Mouse (Mus musculus) embryonic facial prominence, embryonic 15.5 days (tissue): ENCODE results near the gene Lgals9. TPM values are rescaled to one million over a fixed set of nuclear protein-coding genes. Genes with fewer than 3 reads are reported as not detected.

Experiments
- ATAC-seq: fragments of 200-750 bp; cut with Nextera tagmentation; 2 replicates; pipeline ENCODE4 v1.8.0; 2017; ENCODE audit warnings: low read depth, moderate TSS enrichment; ENCODE audit not compliant: insufficient number of reproducible peaks, low FRiP score, low TSS enrichment
- H3K27ac ChIP-seq: fragments of 300-500 bp; sonication (generic); replicated peaks from 2 replicates; pipeline ENCODE4 v1.5.1; 2015; ENCODE audit warnings: mild to moderate bottlenecking, inconsistent platforms
- H3K27me3 ChIP-seq: fragments of 300-500 bp; sonication (generic); 2 replicates; pipeline ENCODE4 v1.6.1; 2015; ENCODE audit warnings: inconsistent platforms
- H3K36me3 ChIP-seq: fragments of 300-500 bp; sonication (generic); 2 replicates; pipeline ENCODE4 v1.6.1; 2015; ENCODE audit warnings: mild to moderate bottlenecking, inconsistent platforms
- H3K4me1 ChIP-seq: fragments of 300-500 bp; sonication (generic); 2 replicates; pipeline ENCODE4 v1.6.1; 2015; ENCODE audit warnings: inconsistent platforms
- H3K4me2 ChIP-seq: fragments of 300-500 bp; sonication (generic); replicated peaks from 2 replicates; pipeline ENCODE4 v1.6.1; 2015; ENCODE audit warnings: mild to moderate bottlenecking, inconsistent platforms
- H3K4me3 ChIP-seq: fragments of 300-500 bp; sonication (generic); replicated peaks from 2 replicates; pipeline ENCODE4 v1.5.1; 2015; ENCODE audit warnings: mild to moderate bottlenecking, inconsistent platforms
- H3K9ac ChIP-seq: fragments of 300-500 bp; sonication (generic); 2 replicates; pipeline ENCODE4 v1.6.1; 2015; ENCODE audit warnings: inconsistent platforms
- H3K9me3 ChIP-seq: fragments of 300-500 bp; sonication (generic); replicated peaks from 2 replicates; pipeline ENCODE4 v1.6.1; 2016; ENCODE audit warnings: inconsistent platforms
- WGBS: fragments of 180-500 bp; shearing (Covaris S2); methylation state at CpG from one replicate; pipeline ENCODE4 v1.1.7; 2015; 5-methylcytosine and 5-hydroxymethylcytosine counted together
- polyA plus RNA-seq: library from polyadenylated mRNA; unstranded; fragments of >200 nt; fragmentation: Nextera tagmentation; extraction: Ambion mirVana; gene quantifications from 2 replicates; pipeline ENCODE4 v1.2.1, GENCODE M21; 2015

Gene Lgals9
- polyA plus RNA-seq, 1 experiment from 2014 or later: 49.8 TPM

GRCm38 (mm10) chr11:78915473-78915872, 69.3 kb downstream of the Lgals9 start:
- Histone ChIP-seq H3K9ac (no peak overlapping the region), H3K36me3 (no peaks in the 10 kb centered on the region), H3K27ac (no peak overlapping the region), H3K9me3 (no peaks in the 10 kb centered on the region), H3K4me1 (no peaks in the 10 kb centered on the region), H3K4me2 (no peak overlapping the region), H3K4me3 (no peak overlapping the region), H3K27me3 (no peaks in the 10 kb centered on the region)
- no peak for ATAC-seq
- 75% methylated on average over 6 of the region's 6 CpGs for WGBS

Other genes starting within 250 kb of the Lgals9 start
- gene Ccnq, start 233.2 kb downstream of the Lgals9 start, polyA plus RNA-seq: 39.8 and 41.9 TPM in 2 replicates
- 10.7 and 12.5 TPM in 2 replicates for gene Lyrm9, start 158.4 kb downstream of the Lgals9 start, polyA plus RNA-seq
- 1.2 and 2.1 TPM in 2 replicates for gene Nos2, start 64.2 kb downstream of the Lgals9 start, polyA plus RNA-seq
- gene Ksr1, start 161.5 kb upstream of the Lgals9 start, polyA plus RNA-seq: 5.6 and 5.8 TPM in 2 replicates